Mouse (Mus musculus) liver, embryonic 13.5 days (tissue): ENCODE measurements at regions not wholly inside any gene's neighbourhood (a gene's known extent, or its start where the extent isn't known, plus 50 kb on each side); places are given as distances from the start of the nearest gene placed in this dataset.

Source experiments
- ATAC-seq: fragments of 200-750 bp; cut with Nextera tagmentation; 2 replicates; pipeline ENCODE4 v1.8.0; 2017; ENCODE audit warnings: low read depth, mild to moderate bottlenecking, moderate number of reproducible peaks, moderate library complexity
- DNase-seq: peaks from one replicate; pipeline ENCODE4 v3.0.0; 2022
- H3K27ac ChIP-seq: fragments of 300-500 bp; sonication (generic); 2 replicates; pipeline ENCODE4 v1.5.1; 2015; ENCODE audit warnings: moderate library complexity, mild to moderate bottlenecking, inconsistent platforms
- H3K27me3 ChIP-seq: fragments of 300-500 bp; sonication (generic); 2 replicates; pipeline ENCODE4 v1.6.1; 2015; ENCODE audit warnings: mild to moderate bottlenecking, inconsistent platforms
- H3K36me3 ChIP-seq: fragments of 300-500 bp; sonication (generic); 2 replicates; pipeline ENCODE4 v1.6.1; 2015; ENCODE audit warnings: mild to moderate bottlenecking, inconsistent platforms
- H3K4me1 ChIP-seq: fragments of 300-500 bp; sonication (generic); replicated peaks from 2 replicates; pipeline ENCODE4 v1.6.1; 2015; ENCODE audit warnings: inconsistent platforms
- H3K4me2 ChIP-seq: fragments of 300-500 bp; sonication (generic); 2 replicates; pipeline ENCODE4 v1.6.1; 2015; ENCODE audit warnings: inconsistent platforms, mild to moderate bottlenecking, moderate library complexity
- H3K4me3 ChIP-seq: fragments of 300-500 bp; sonication (generic); replicated peaks from 2 replicates; pipeline ENCODE4 v1.5.1; 2015; ENCODE audit warnings: mild to moderate bottlenecking, inconsistent platforms
- H3K9ac ChIP-seq: fragments of 300-500 bp; sonication (generic); 2 replicates; pipeline ENCODE4 v1.6.1; 2015; ENCODE audit warnings: mild to moderate bottlenecking, inconsistent platforms
- H3K9me3 ChIP-seq: fragments of 300-500 bp; sonication (generic); replicated peaks from 2 replicates; pipeline ENCODE4 v1.6.1; 2016; ENCODE audit warnings: inconsistent platforms
- WGBS: fragments of 180-500 bp; shearing (Covaris S2); methylation state at CpG from one replicate; pipeline ENCODE4 v1.1.7; 2015; ENCODE audit not compliant: insufficient replicate concordance; 5-methylcytosine and 5-hydroxymethylcytosine counted together

GRCm38 (mm10) chr17:3248875-3249274 is 77.5 kb upstream of the Tiam2 start:
- Histone ChIP-seq H3K4me1 (peaks cover 25% of the 10 kb centered on the region), H3K27ac (no peak overlapping the region), H3K36me3 (no peaks in the 10 kb centered on the region), H3K4me3 (no peak overlapping the region), H3K27me3 (no peaks in the 10 kb centered on the region), H3K4me2 (no peak overlapping the region), H3K9ac (no peak overlapping the region), H3K9me3 (no peaks in the 10 kb centered on the region)
- no peak for DNase-seq
- WGBS, result 76% methylated on average over 6 of the region's 6 CpGs
- no peak for ATAC-seq

GRCm38 (mm10) chr17:3249320-3249719 is 77.1 kb upstream of the Tiam2 start:
- H3K27me3 ChIP-seq, result no peaks in the 10 kb centered on the region
- DNase-seq, result no peak
- H3K9ac ChIP-seq, result no peak overlapping the region
- H3K4me3 ChIP-seq, result no peak overlapping the region
- 80% methylated on average over 7 of the region's 7 CpGs for WGBS
- H3K4me1 ChIP-seq, result peaks cover 24% of the 10 kb centered on the region
- H3K36me3 ChIP-seq, result no peaks in the 10 kb centered on the region
- ATAC-seq, result no peak
- H3K27ac ChIP-seq, result no peak overlapping the region
- H3K9me3 ChIP-seq, result no peaks in the 10 kb centered on the region
- no peak overlapping the region for H3K4me2 ChIP-seq

GRCm38 (mm10) chr17:3251176-3251575 is 75.2 kb upstream of the Tiam2 start:
- ATAC-seq, result no peak
- Histone ChIP-seq H3K9me3 (no peaks in the 10 kb centered on the region), H3K4me2 (no peak overlapping the region), H3K27me3 (no peaks in the 10 kb centered on the region), H3K9ac (no peak overlapping the region), H3K27ac (no peak overlapping the region), H3K4me1 (peaks cover 8% of the 10 kb centered on the region), H3K4me3 (no peak overlapping the region), H3K36me3 (no peaks in the 10 kb centered on the region)
- 84% methylated on average over 4 of the region's 4 CpGs for WGBS
- DNase-seq, result no peak

- H3K36me3 ChIP-seq, result no peaks in the 10 kb centered on the region
- ATAC-seq, result no peak
- no peak overlapping the region for H3K27ac ChIP-seq
- 77% methylated on average over 5 of the region's 5 CpGs for WGBS
- H3K4me3 ChIP-seq, result no peak overlapping the region
- no peaks in the 10 kb centered on the region for H3K27me3 ChIP-seq
- no peak overlapping the region for H3K4me2 ChIP-seq
- H3K9me3 ChIP-seq, result no peaks in the 10 kb centered on the region
- H3K9ac ChIP-seq, result no peak overlapping the region
- no peak for DNase-seq
- no peaks in the 10 kb centered on the region; the same call in 1 of the 2 replicates for H3K4me1 ChIP-seq
Measured at GRCm38 (mm10) chr17:3251966-3252365, 74.4 kb upstream of the Tiam2 start.

GRCm38 (mm10) chr17:3253508-3254176 is 72.7 kb upstream of the Tiam2 start:
- Histone ChIP-seq H3K36me3 (no peaks in the 10 kb centered on the region), H3K4me3 (no peak overlapping the region), H3K27ac (no peak overlapping the region), H3K27me3 (no peaks in the 10 kb centered on the region), H3K4me1 (no peaks in the 10 kb centered on the region), H3K9me3 (no peaks in the 10 kb centered on the region), H3K4me2 (no peak overlapping the region), H3K9ac (no peak overlapping the region)
- DNase-seq (peak; percentile 22), ATAC-seq (no peak)
- WGBS, result 85% methylated on average over 10 of the region's 10 CpGs

GRCm38 (mm10) chr17:3256765-3257164 is 69.6 kb upstream of the Tiam2 start:
- H3K4me2 ChIP-seq, result no peak overlapping the region
- DNase-seq (no peak), ATAC-seq (no peak)
- H3K27me3 ChIP-seq, result no peaks in the 10 kb centered on the region
- H3K27ac ChIP-seq, result no peak overlapping the region
- H3K9ac ChIP-seq, result no peak overlapping the region
- no peaks in the 10 kb centered on the region for H3K9me3 ChIP-seq
- H3K36me3 ChIP-seq, result no peaks in the 10 kb centered on the region
- WGBS, result 86% methylated on average over 7 of the region's 7 CpGs
- H3K4me3 ChIP-seq, result no peak overlapping the region
- no peaks in the 10 kb centered on the region for H3K4me1 ChIP-seq

GRCm38 (mm10) chr17:3258811-3259510 is 67.4 kb upstream of the Tiam2 start:
- WGBS, result 82% methylated on average over 9 of the region's 9 CpGs
- Histone ChIP-seq H3K4me1 (no peaks in the 10 kb centered on the region), H3K27me3 (no peaks in the 10 kb centered on the region), H3K36me3 (no peaks in the 10 kb centered on the region), H3K9ac (no peak overlapping the region), H3K4me2 (no peak overlapping the region), H3K4me3 (no peak overlapping the region), H3K27ac (no peak overlapping the region), H3K9me3 (no peaks in the 10 kb centered on the region)
- DNase-seq (no peak), ATAC-seq (no peak)

GRCm38 (mm10) chr17:3260796-3261195 is 65.6 kb upstream of the Tiam2 start:
- Histone ChIP-seq H3K36me3 (no peaks in the 10 kb centered on the region), H3K9me3 (no peaks in the 10 kb centered on the region), H3K4me3 (no peak overlapping the region), H3K4me1 (no peaks in the 10 kb centered on the region), H3K9ac (no peak overlapping the region), H3K4me2 (no peak overlapping the region), H3K27ac (no peak overlapping the region), H3K27me3 (no peaks in the 10 kb centered on the region)
- ATAC-seq, result no peak
- WGBS, result 78% methylated on average over 11 of the region's 11 CpGs
- DNase-seq, result no peak

GRCm38 (mm10) chr17:3273108-3274091 is 53.0 kb upstream of the Tiam2 start:
- ATAC-seq (peak; percentile 82), DNase-seq (peak; percentile 49)
- no peaks in the 10 kb centered on the region for H3K36me3 ChIP-seq
- H3K4me1 ChIP-seq, result peaks cover 16% of the 10 kb centered on the region
- WGBS, result 21% methylated on average over 22 of the region's 22 CpGs
- no peaks in the 10 kb centered on the region for H3K9me3 ChIP-seq
- H3K27me3 ChIP-seq, result no peaks in the 10 kb centered on the region
- peak overlapping the region; percentile 32 for H3K4me2 ChIP-seq
- no peak overlapping the region for H3K9ac ChIP-seq
- H3K27ac ChIP-seq, result no peak overlapping the region
- no peak overlapping the region for H3K4me3 ChIP-seq

- Histone ChIP-seq H3K4me1 (peaks cover 16% of the 10 kb centered on the region), H3K9me3 (no peaks in the 10 kb centered on the region), H3K27me3 (no peaks in the 10 kb centered on the region), H3K4me3 (no peak overlapping the region), H3K9ac (no peak overlapping the region), H3K4me2 (no peak overlapping the region), H3K36me3 (no peaks in the 10 kb centered on the region), H3K27ac (no peak overlapping the region)
- DNase-seq, result no peak
- 53% methylated on average over 14 of the region's 14 CpGs for WGBS
- no peak for ATAC-seq
Measured at GRCm38 (mm10) chr17:3274449-3275285, 51.7 kb upstream of the Tiam2 start.
